Mouse (Mus musculus): ENCODE measurements at regions not wholly inside any gene's neighbourhood (a gene's known extent, or its start where the extent isn't known, plus 50 kb on each side); places are given as distances from the start of the nearest gene placed in this dataset.

DNA sequence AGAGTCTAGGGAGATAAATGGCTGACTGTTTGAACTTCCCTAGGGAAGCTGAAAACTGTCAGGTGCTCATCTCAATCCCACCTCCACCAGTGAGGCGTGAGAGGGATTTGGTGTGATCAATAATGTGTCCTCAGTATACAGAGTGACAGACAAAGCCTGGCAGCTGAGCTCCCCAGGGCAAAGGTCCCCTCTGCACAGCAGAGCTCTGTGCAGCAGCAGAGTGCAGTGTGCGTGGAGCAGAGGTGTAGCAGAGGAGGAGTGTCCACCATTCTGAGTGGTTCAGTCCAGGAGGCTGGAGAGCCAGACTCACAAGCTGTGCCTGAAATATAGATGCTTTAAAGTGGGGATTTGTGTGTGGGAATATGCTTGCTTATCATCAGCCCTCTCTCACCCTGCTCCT is 112.8 kb upstream of the Etl4 start:
- WGBS = 27% methylated on average over 2 of the region's 2 CpGs
- H3K27me3 ChIP-seq (replicated peaks; ENCODE audit: insufficient read depth, low read length) = no peaks in the 10 kb centered on the region
- ATAC-seq = no peak
- no peak for TF ChIP-seq CTCF (IDR thresholded peaks at IDR 0.05)
- TF ChIP-seq EP300 (IDR thresholded peaks at IDR 0.05) = no peak
- H3K4me3 ChIP-seq (ENCODE audit: low read depth, low read length) = no peak overlapping the region
- no peak overlapping the region for H3K27ac ChIP-seq (ENCODE audit: low read length)
- H3K9ac ChIP-seq (replicated peaks; ENCODE audit: low read depth) = no peak overlapping the region
- no peak overlapping the region for H3K4me2 ChIP-seq (replicated peaks; ENCODE audit: low read depth, low read length)
- no peak for DNase-seq (ENCODE audit: low spot score)
- H3K9me3 ChIP-seq (ENCODE audit: low read length) = no peaks in the 10 kb centered on the region
- H3K4me1 ChIP-seq (ENCODE audit: insufficient read depth, low read depth, low read length) = no peaks in the 10 kb centered on the region
- no peaks in the 10 kb centered on the region for H3K36me3 ChIP-seq (ENCODE audit: insufficient read depth, low read length)

Measured in lung, postnatal 0 days (tissue).